Mouse (Mus musculus) lung, adult 18-20 months (tissue): Measurements from ENCODE around the gene Ankrd10.
"Not testable (repeated sequence)": the region's sequence is repeated elsewhere in the genome, so short reads cannot be mapped to it uniquely, and the experiment has no call there.

Experiments used
- DNase-seq, 2 experiments: peaks; one replicate each; pipeline ENCODE4 v3.0.0; 2022; ENCODE audit warnings: mixed read lengths in 2 of 2

Ankrd10 gene

GRCm38 (mm10) chr8:11635611-11636081, at the start of gene Ankrd10:
TSS of gene Ankrd10 (minus strand) at chr8:11635757.
- DNase-seq: peak; percentile 97 to 98

- DNase-seq: no peak
Observed at GRCm38 (mm10) chr8:11684558-11684957, 49.0 kb upstream of the Ankrd10 start.

DNA sequence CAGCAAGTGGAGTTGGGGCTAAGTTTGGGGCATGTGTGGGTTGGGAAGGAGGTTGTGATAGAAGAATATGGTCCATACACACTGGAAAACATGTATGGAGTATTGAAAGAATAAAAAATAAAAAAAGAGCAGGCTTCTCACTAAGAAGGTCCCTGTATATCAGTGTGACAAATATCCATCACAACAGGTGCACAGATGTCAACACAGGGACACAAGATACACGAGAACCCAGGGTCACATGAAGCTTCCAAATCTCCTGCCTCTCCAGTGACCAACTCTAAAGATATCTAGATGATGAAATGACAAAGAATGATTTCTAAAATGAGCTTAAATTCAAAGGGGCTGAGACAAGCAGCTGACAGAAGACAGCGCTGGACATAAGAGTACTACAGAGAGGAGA, 32.8 kb upstream of the Ankrd10 start:
- DNase-seq: no peak

GRCm38 (mm10) chr8:11666023-11666716, 30.6 kb upstream of the Ankrd10 start:
- DNase-seq: not testable (repeated sequence)

DNA sequence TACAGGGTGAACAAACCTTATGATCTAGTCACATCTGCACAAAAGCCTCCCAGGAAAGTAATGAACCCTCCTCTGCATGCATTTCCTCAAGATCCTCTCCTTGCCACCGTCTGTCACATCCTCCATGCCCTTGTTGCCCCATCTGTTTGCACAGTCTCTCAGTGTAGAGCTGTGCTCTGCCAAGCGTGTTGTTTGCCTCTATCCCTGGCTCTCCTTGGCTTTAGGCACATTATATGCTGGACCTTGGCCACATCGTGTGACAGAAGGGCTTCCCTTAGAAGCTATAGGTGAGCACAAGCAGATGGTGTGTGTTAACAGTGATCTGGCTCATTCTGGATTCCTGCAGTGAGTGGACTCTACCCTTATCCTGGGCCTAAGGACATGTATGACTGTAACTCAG, 26.4 kb upstream of the Ankrd10 start:
- DNase-seq: no peak

GRCm38 (mm10) chr8:11650021-11650420, 14.5 kb upstream of the Ankrd10 start:
- DNase-seq: no peak

DNA sequence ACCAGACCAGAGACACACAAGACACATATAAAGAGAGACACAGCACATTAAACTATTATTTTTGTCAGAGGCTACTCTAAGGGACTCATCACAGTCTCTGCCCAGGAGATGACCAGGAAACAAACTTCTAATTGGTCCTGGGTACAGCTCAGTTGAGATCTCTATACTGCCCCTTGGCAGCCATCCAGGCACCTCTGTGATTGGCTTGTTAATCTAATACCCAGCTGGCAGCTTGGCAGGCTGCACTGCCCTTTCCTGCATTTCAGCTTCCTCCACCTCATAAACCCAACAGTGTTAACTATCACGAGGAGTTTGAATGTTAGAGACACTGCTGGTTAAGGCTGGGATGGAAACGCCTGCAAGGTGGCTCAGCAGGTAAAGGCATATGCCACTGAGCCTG, 7.6 kb upstream of the Ankrd10 start:
- DNase-seq: no peak

- no peak for DNase-seq
Observed at GRCm38 (mm10) chr8:11640606-11641005, 5.0 kb upstream of the Ankrd10 start.

- no peak for DNase-seq
Observed at GRCm38 (mm10) chr8:11637531-11637930, 2.0 kb upstream of the Ankrd10 start.

GRCm38 (mm10) chr8:11636324-11637057, 934 bp upstream of the Ankrd10 start:
- peak; percentile 90 to 94 for DNase-seq

GRCm38 (mm10) chr8:11635012-11635577, 462 bp downstream of the Ankrd10 start:
- peak; percentile 88 to 89 for DNase-seq

DNA sequence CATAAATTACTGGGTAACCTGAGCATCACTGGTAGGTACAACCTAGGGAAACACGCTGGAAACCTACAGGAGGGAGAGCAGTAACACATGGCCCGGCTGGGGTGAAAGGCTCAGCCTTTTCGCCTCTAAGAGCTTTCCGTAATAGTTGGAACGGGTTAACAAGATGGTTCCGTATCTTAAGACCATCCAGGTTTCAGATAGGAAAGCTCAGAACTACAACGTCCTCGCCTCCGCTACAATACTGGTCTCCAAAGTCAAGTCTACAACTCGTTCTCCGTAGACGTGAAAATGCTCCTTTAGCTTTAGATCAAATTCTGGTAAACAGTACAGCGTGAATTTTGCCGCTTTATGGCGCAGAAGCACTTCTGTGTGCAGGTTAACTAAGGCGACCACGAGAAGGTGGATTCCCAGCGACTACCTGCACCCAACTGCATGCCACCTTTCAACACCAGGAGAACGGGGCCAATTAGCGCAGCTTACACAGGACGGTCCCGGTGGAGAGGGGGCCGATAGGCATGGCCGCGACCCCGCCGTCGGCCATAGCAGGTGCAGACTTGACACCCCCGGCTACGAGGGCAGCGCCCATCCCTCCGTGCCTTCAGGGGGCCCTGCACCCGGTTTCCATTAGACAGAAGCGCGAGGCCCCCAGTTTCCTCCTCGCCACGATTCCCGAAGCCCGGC, 1.1 kb downstream of the Ankrd10 start:
- no peak for DNase-seq

DNA sequence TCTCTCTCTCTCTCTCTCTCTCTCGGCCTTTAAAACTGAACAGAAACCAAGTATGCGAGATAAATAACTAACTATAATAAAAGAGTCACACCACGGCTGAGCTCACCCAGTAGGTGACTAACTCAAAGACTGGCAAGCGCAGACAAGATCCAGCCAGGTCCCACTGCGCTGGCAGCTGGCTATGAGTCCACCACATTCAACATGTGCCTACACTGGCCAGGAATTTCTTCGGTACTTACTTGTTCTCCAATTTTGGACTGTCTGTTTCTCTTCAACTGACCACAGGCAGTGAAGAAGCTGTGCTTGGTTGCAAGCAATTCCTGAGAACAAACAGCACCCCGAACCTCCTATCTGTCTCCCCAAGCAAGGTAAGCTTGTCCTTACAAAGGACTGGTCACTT, 2.1 kb downstream of the Ankrd10 start:
- DNase-seq: no peak

GRCm38 (mm10) chr8:11632406-11632805, 3.2 kb downstream of the Ankrd10 start:
- peak; percentile 45 to 55 for DNase-seq

- no peak for DNase-seq
Observed at GRCm38 (mm10) chr8:11629206-11629605, 6.4 kb downstream of the Ankrd10 start.

DNA sequence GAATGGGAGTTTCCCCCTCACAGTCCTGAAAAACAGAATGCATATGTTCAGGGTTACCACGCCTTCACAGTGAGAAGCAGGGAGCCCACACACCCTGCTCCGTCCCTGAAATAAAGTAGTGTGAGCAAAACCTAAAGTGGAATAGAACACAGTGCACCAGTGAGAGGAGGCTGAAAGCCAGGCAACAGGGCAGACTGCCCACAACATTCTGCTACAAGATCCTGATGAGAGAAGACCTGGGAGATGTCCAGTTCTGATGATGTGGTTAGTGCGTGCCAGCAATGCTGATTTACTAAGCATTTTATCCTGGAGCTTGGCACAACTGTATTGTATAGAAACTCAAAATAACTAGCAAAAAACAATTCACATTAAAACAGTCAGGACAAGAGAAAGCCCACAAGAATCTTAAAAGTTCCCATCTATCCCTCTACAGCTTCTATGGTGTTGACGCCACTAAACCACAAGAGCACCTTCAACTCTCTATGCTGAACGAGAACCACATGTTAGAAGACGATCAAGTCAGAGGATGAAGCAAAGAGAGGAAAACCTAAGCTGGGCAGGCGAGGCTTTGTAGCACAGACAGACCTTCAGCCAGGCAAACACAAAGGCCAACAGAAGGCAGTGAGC, 6.9 kb downstream of the Ankrd10 start:
- no peak for DNase-seq

- no peak for DNase-seq
Observed at GRCm38 (mm10) chr8:11627717-11628116, 7.8 kb downstream of the Ankrd10 start.

DNA sequence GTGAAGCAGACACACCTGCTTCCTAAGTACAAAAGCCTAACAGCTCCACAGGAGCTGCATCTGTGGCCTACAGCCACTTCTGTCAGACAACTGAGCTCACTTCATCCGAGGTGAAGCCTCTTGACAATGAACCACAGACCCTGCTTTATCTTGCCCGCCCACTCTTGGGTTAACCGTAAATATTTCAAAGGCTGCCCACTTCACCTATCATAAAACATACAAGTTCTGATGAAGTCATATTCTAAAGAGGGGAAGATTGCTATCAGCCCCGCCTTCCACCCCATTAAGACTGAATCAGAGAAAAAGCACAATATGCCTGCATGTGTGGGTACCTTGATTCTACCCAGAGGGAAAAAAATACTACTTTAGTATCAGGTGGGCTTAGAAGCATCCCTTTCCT, 10.5 kb downstream of the Ankrd10 start:
- DNase-seq: no peak

GRCm38 (mm10) chr8:11619091-11619490, 16.5 kb downstream of the Ankrd10 start:
- no peak for DNase-seq

DNA sequence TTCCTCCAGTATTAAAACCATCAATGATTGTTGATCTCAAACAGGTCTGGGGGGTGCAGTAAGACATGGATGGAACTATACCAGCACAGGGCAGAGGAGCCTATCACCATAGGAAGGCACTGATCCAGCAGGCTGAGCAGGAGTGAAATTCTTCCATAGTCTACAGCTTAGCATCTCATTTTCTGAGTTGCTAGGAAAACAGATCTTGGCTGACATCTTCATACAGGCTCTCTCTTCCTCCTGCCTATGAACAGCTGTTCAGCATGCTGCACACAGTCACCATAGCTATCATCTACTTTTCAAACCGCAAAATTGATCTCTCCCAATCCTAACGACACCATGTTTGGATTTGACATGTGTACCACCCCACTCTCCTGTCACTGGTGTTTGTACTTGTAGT, 17.5 kb downstream of the Ankrd10 start:
- no peak for DNase-seq

GRCm38 (mm10) chr8:11616294-11616693, 19.3 kb downstream of the Ankrd10 start:
- peak; percentile 34 to 36 for DNase-seq

DNA sequence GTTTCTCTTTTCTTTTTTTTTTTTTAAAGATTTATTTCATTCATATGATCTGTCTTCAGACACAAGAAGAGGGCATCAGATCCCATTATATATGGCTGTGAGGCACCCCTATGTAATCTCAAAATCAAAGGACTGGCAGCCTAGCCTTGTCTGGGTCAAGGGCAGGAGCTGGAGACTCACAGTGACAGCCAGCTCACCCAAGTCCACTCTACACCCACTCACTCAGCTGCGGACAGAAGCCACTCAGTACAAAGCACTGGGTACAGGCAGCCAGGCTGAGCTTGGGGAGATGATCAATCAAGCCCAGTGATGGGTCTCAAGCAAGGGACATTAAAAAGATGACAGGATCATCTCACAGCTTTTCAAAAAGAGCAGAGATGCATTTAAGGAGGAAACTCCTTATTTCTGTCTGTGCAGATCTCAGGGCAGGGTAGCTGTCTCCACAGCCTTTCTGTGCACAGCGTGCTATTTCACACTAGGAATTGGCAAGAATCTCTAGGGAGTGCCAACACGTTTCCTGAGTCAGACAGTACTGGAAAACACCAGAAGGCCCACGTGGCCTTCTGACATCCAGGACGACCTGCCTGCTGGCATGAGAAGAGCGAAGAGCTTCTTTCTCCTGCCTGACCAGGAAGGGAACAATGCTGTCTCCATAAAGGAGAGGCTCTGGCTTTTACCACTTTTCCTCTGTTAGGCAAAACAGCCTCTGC, 21.3 kb downstream of the Ankrd10 start:
- DNase-seq: no peak
